Mouse (Mus musculus) CD4-positive helper T cell, adult 2 months (primary cell): ENCODE results near the gene Pign.

ENCODE experiments used
- DNase-seq: peaks from one replicate; pipeline ENCODE4 v3.0.0-alpha.2; 2012; ENCODE audit warnings: low read depth, missing footprints, low spot score

The Pign gene

DNA sequence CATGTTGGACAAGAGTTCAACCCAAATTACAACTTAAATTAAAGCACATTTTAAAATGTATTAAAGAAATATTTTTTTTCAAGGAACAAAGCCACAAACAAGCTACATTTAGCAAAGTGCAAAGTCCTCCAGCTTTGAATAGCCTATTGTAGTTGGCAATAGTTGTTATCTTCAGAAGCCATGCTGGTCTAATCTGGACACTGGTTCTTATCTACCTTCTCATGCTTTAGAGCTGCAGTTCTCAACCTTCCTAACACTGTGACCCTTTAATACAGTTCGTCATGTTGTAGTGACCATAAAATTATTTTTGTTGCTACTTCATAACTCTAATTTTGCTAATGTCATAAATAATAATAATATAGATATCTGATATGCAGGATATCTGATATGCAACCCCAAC is 99.2 kb downstream of the Pign start:
- DNase-seq = no peak

DNA sequence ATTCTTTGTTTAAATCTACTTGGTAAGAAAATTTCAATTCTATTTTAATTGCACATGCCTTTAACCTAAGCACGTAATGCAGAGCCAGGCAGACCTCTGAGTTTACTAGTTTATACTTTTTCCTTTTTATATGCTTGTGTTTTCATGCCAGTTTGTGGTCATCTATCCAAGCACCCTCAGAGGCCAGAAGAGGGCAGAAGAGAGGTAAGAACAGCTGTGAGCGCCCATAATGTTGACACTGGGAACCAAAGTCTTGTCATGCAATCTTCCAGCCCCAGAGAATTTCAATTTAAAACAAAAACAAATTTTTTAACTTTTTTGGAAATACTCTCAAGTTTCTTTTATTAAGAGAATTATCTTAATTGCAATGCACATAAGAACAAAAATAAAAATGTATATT is 99.7 kb downstream of the Pign start:
- DNase-seq = no peak

DNA sequence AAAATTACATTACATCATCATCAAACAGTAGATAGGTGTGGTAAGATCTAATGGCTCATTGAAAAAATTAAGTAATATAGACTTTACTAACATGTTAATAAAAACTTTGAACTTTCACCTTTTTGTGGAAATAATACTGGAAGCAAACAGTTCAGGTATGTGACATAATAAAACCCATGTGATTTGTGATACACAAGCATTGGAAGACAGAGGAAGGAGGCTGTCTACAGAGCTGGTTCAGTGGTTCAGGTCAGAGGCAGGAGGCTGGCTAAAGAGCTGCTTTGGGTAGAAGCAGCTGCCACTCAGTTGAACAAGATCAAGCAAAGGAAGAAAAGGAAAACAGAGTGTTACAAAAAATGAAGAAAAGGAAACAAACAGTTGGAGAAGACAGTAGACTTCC is 107.4 kb downstream of the Pign start:
- DNase-seq = no peak

DNA sequence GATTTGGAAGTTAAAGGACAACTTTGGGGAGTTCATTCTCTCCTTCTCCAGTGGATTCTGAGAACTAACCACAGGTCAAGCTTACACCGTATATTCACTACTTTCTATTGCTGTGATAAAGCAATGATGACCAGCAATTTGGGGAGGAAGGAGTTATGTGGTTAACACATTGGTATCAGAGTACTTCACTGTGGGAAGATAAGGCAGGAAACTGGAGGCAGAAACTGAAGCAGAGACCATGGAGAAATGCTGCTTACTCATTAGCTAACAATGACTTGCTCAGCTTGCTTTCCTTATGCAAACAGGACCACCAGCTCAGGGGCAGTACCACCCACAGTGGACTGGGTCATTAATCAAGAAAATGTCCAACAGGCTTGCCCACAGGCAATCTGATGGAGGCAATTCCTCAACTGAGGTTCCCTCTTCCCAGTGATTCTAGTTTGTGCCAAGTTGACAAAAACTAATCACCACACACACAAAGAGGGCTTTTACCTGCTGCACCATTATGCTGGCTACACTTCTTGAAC is 108.2 kb downstream of the Pign start:
- no peak for DNase-seq

DNA sequence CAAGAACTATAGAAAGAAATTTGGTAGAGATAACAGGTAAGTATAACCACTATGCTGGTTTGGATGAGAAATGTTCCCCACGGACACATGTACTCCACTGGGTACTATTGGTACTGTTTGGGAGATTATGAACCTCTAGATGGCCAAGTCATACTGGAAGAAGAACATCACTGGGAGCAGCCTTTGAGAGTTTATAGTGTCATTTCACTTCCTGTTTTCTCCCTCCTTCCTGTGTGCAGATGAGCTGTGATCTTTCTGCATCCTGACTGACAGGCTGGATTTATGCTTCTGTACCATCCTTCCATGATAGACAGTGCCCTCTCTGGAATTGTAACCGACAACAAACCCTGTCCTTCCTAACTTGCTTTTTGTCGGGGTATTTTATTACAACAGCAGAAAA is 110.3 kb downstream of the Pign start:
- DNase-seq = no peak

DNA sequence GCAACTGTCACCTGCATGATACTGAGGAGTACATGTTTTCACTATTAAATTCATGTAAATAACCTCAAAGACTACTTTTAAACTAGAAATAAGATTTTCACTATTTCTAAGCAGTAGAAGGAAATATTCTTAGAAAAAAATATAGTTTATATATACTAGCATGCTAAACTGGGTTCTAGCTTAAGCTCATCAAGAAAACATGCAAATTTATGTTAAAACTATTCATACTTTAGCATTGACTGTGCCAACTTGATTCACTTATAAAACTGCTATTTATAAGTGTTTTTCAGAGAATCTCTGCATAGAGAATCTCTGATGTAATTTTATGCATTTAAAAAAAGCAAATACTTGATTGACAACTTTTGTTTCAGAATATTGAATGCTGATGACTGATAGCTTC is 113.3 kb downstream of the Pign start:
- no peak for DNase-seq

DNA sequence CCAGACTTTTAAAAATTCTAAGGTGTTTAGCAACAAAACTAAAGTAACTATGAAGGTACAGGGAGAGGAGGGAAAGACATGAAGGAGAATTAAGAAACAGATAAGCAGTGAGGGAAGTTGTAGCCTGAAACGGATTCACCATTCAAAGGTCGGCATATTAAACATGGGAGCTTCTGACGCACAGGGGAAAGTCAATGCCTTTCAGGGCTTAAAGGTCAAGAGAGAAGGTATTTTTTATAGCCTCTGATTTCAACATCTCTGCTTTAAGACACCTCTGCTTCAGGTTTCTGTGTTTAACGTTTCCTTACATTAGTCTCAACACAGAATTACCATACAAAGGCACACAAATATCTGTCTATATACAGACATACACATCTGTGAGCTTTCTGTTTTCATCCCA is 113.8 kb downstream of the Pign start:
- no peak for DNase-seq

DNA sequence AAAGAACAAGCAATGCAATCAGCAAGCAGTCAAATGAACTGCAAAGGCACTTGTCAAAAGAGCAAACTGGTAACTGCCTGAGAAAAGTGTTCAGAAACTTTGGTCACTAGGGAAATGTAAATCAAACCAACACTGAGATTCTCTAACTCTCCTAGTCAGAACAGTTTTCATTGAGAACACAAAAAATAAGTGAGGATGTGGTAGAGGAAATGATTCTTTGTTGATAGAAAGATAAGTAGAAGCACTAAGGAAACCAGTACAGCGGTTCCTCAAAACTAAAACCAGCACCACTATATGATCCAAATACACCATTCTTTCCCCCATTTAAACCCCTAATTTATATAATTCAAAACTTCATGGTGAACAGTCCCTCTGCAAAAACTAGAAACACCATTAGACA is 120.4 kb downstream of the Pign start:
- peak; percentile 28 for DNase-seq

DNA sequence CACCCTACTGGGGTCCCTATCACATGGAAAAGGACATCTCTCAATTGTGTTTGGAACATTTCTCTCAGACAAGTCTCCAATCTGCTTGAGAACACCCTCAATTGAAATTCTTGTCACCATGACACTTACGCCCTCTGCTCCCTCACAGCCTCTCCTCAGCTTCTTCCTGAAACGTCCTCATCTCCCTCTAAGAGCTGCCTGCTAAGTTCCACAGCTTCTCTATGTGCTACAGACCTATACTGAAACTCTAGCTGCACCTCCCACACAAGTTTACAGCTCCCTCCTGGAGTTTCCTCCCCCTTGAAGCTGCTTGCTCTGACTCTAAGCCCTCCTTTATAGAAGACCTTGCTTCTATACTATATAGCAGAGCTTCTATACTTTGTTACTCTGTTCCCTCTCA is 139.7 kb downstream of the Pign start:
- DNase-seq = no peak

DNA sequence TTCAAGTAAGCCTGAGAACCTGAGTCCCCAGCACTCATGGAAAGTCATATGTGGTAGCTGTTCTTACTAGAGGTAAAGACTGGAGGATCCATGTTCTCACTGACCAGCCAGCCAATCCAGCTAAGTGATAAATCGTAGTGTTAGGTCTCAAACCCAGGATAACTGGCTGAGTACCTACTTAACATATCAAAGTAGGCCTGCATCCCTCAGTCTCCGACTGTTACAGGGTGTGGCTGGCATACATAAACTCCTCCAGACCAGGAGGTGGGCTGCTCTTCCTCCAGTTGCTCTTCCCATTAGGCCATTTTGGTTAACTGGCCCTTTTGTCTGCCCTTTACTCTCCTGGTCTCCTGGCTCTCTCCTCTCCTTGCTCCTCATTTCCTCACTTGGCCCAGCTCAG is 141.2 kb downstream of the Pign start:
- no peak for DNase-seq

DNA sequence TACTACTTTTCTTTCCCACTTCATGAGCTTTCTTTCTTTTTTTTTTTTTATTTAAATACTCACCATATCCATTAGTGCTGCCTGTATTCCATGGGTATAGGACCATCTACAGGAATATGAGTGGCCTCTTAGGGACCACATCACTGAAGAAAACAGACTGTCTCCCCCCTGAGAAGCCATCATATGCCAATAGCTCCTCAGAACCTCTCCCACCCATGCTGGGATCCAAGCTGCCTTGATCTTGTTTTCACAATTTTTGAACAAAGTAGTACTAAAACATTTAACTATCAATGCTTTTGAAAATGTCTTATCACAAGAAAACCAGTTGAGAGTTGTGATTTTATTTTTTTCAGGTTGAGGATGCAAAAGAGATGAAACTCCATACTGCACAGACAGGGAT is 145.4 kb downstream of the Pign start:
- no peak for DNase-seq

DNA sequence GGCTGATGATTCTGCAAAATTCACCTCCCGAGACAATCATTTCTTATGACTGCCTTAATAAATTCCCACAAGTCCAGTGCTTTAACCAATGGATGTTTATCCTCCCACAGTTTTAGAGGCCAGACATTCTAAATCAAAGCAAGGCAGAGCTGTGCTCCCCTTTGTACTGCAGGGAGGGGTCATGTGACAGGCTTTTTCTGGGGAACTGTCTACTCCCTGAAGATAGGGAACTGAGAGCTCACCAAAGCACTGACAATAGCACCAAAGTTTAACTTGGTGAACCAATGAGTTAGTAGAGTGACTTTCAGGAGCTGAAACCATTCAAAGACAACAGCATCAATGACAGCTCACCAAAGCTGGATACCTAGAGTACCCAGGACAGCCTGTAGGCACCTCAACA is 156.4 kb downstream of the Pign start:
- no peak for DNase-seq

DNA sequence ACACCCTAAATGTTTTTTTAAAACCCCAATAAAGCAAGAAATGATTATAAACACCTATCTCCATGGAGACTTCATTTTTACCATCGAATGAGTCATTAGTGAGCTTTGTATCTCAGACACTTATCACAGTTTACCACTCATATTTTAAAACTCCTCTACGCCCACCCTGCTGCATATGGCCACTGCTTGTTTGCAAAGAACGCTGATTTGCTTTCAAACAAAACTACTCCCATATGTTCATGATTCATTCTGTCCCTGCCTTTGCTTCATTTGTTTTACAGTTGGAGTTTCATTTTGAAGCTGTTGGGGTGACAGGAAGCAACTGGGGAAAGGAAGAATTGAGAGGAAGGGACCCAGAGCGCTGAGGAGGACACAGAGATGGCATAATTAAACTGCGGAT is 170.9 kb downstream of the Pign start:
- DNase-seq = no peak

DNA sequence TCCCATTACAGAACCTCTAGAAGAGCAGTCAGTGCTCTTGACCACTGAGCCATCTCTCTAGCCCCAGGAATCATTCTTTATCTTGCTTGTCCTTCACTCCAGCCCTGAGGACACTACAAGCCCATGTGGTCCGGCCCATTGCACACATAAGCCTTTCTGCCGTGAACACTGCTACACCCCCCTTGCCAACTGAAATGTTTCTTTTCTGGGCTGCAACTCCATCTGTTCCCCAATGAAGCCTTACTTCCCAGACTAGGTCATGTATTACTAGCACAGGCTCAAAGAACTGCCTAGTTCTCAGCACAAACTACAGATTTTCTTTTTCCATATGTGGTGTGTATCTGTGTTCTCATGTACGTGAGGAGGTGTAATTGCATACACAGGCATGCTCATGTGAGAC is 174.0 kb downstream of the Pign start:
- DNase-seq = no peak

DNA sequence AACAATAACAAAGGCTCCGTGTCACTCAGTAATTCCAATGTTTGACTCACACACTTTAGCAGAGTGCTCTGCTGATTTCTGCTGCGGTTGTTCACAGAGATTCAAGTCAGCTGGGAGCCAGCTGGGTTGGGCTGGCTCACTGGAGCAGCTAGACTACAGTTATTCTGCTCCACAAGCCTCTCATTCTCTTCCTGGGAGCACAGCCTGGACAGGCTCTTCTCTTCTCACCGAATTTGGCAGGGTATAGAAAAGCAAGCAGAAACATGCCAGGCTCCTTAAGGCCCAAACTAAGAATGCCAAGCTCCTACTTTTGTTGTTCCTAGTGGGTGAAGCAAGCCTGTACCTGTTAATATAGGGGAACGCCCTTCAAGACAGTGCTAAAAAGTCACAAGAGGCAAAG is 176.4 kb downstream of the Pign start:
- peak; percentile 8 for DNase-seq
